Comparison of ENCODE assay signal across 26 mouse cellular contexts in genomic region chr4:120342658-120343057, GRCm38 (mm10). TPM values are rescaled to one million over a fixed set of nuclear protein-coding genes. Genes with fewer than 3 reads are reported as not detected.
"Had no signal": no experiment of that assay in that cellular context is flagged by ENCODE, and none has a peak within 500 bp of the region (broad histone marks: within the 10 kb centered on the region; RNA-seq: fewer than 3 reads in every experiment).

No protein-coding gene starts in this region.

- H3K27ac ChIP-seq: gastrocnemius, adult 2 months; hindbrain, embryonic 13.5 days; hindbrain, embryonic 15.5 days; hindbrain, postnatal 0 days; kidney, embryonic 15.5 days; kidney, postnatal 0 days; left cerebral cortex, adult 2 months; limb, embryonic 10.5 days; limb, embryonic 12.5 days; liver, embryonic 13.5 days; liver, embryonic 15.5 days had no signal

- H3K9me3 ChIP-seq: heart, embryonic 12.5 days; hindbrain, embryonic 13.5 days; hindbrain, embryonic 15.5 days; kidney, embryonic 15.5 days; limb, embryonic 10.5 days; limb, embryonic 12.5 days; liver, embryonic 13.5 days; liver, embryonic 15.5 days had no signal

- H3K4me1 ChIP-seq: hindbrain, embryonic 13.5 days; hindbrain, embryonic 15.5 days; limb, embryonic 12.5 days; liver, embryonic 13.5 days had no signal

- ATAC-seq: hindbrain, postnatal 0 days; intestine, embryonic 16.5 days had no signal

- H3K4me3 ChIP-seq: gastrocnemius, adult 2 months; heart, embryonic 12.5 days; hindbrain, embryonic 13.5 days; hindbrain, embryonic 15.5 days; kidney, embryonic 15.5 days; left cerebral cortex, adult 2 months; limb, embryonic 10.5 days; limb, embryonic 12.5 days; liver, embryonic 13.5 days; liver, embryonic 15.5 days had no signal

- H3K36me3 ChIP-seq: heart, embryonic 12.5 days; hindbrain, embryonic 13.5 days; hindbrain, embryonic 15.5 days; kidney, embryonic 15.5 days; limb, embryonic 10.5 days; limb, embryonic 12.5 days; liver, embryonic 13.5 days; liver, embryonic 15.5 days had no signal

- DNase-seq: gastrocnemius, adult 2 months; gastrocnemius, postnatal 10 days; gastrocnemius, postnatal 25 days; heart, adult 18-20 months; heart, postnatal 10 days; heart, postnatal 36 days; kidney, adult 11 months; kidney, adult 2 months; kidney, adult 9 months; kidney, postnatal 14 days; kidney, postnatal 36 days; layer of hippocampus, adult 9-11 months; liver; liver, embryonic 13.5 days had no signal

- H3K27me3 ChIP-seq: heart, embryonic 12.5 days; hindbrain, embryonic 13.5 days; hindbrain, embryonic 15.5 days; kidney, embryonic 15.5 days; limb, embryonic 12.5 days; liver, embryonic 13.5 days; liver, embryonic 15.5 days had no signal

RNA-seq across cellular contexts. Expression of gene Foxo6, which starts 55.5 kb away (rescaled TPM):
- total RNA-seq: hematopoietic stem cell, adult 5-6 weeks had no signal
- polyA plus RNA-seq: limb, embryonic 10.5 days; liver, embryonic 13.5 days; liver, embryonic 15.5 days had no signal
